Mouse (Mus musculus) stomach, embryonic 15.5 days (tissue): Measurements from ENCODE around the gene Gstp1. TPM values are rescaled to one million over a fixed set of nuclear protein-coding genes. Genes with fewer than 3 reads are reported as not detected.

ENCODE experiments used
- ATAC-seq: fragments of 200-750 bp; cut with Nextera tagmentation; 2 replicates; pipeline ENCODE4 v1.8.0; 2017; ENCODE audit warnings: low read depth, moderate number of reproducible peaks, moderate TSS enrichment; ENCODE audit not compliant: insufficient read depth, low FRiP score
- H3K27ac ChIP-seq: fragments of 300-500 bp; sonication (generic); 2 replicates; pipeline ENCODE4 v1.5.1; 2015; ENCODE audit warnings: mild to moderate bottlenecking, inconsistent platforms
- H3K27me3 ChIP-seq: fragments of 300-500 bp; sonication (generic); replicated peaks from 2 replicates; pipeline ENCODE4 v1.6.1; 2015; ENCODE audit warnings: inconsistent platforms
- H3K36me3 ChIP-seq: fragments of 300-500 bp; sonication (generic); 2 replicates; pipeline ENCODE4 v1.6.1; 2015; ENCODE audit warnings: inconsistent platforms
- H3K4me1 ChIP-seq: fragments of 300-500 bp; sonication (generic); 2 replicates; pipeline ENCODE4 v1.6.1; 2015; ENCODE audit warnings: inconsistent platforms
- H3K4me2 ChIP-seq: fragments of 300-500 bp; sonication (generic); 2 replicates; pipeline ENCODE4 v1.6.1; 2015; ENCODE audit warnings: mild to moderate bottlenecking, inconsistent platforms
- H3K4me3 ChIP-seq: fragments of 300-500 bp; sonication (generic); replicated peaks from 2 replicates; pipeline ENCODE4 v1.5.1; 2015; ENCODE audit warnings: inconsistent platforms
- H3K9ac ChIP-seq: fragments of 300-500 bp; sonication (generic); 2 replicates; pipeline ENCODE4 v1.6.1; 2015; ENCODE audit warnings: inconsistent platforms
- H3K9me3 ChIP-seq: fragments of 300-500 bp; sonication (generic); 2 replicates; pipeline ENCODE4 v1.6.1; 2016; ENCODE audit warnings: inconsistent platforms
- WGBS: fragments of 180-500 bp; shearing (Covaris S2); methylation state at CpG from one replicate; pipeline ENCODE4 v1.1.7; 2015; 5-methylcytosine and 5-hydroxymethylcytosine counted together
- polyA plus RNA-seq: library from polyadenylated mRNA; unstranded; fragments of >200 nt; fragmentation: Nextera tagmentation; extraction: Ambion mirVana; gene quantifications from 2 replicates; pipeline ENCODE4 v1.2.1, GENCODE M21; 2015

Gstp1 gene
- polyA plus RNA-seq, 1 experiment from 2014 or later, result 711 TPM

- no peak overlapping the region for H3K27ac ChIP-seq
- no peaks in the 10 kb centered on the region for H3K36me3 ChIP-seq
- peaks cover 2% of the 10 kb centered on the region; the same call in 1 of the 2 replicates for H3K4me1 ChIP-seq
- H3K9ac ChIP-seq, result no peak overlapping the region
- no peak overlapping the region for H3K4me2 ChIP-seq
- H3K4me3 ChIP-seq, result no peak overlapping the region
- no peak for ATAC-seq
- no peaks in the 10 kb centered on the region for H3K9me3 ChIP-seq
- no peaks in the 10 kb centered on the region for H3K27me3 ChIP-seq
Measured at GRCm38 (mm10) chr19:4027576-4027975, 10.2 kb downstream of the Gstp1 start.

- WGBS, result 62% methylated on average over 7 of the region's 7 CpGs
- Histone ChIP-seq H3K27ac (no peak overlapping the region), H3K4me1 (peaks cover 9% of the 10 kb centered on the region; the same call in 1 of the 2 replicates), H3K9ac (no peak overlapping the region), H3K4me3 (no peak overlapping the region), H3K9me3 (no peaks in the 10 kb centered on the region), H3K27me3 (no peaks in the 10 kb centered on the region), H3K36me3 (no peaks in the 10 kb centered on the region), H3K4me2 (no peak overlapping the region)
- ATAC-seq, result no peak
Measured at GRCm38 (mm10) chr19:4023185-4023584, 14.6 kb downstream of the Gstp1 start.

GRCm38 (mm10) chr19:4018743-4019583, 18.8 kb downstream of the Gstp1 start:
- 29% methylated on average over 18 of the region's 18 CpGs for WGBS
- no peaks in the 10 kb centered on the region for H3K27me3 ChIP-seq
- H3K36me3 ChIP-seq, result no peaks in the 10 kb centered on the region
- H3K4me3 ChIP-seq, result no peak overlapping the region
- peak overlapping the region; percentile 8; the same call in 1 of the 2 replicates for H3K4me2 ChIP-seq
- 0 out of 2 replicates have a peak overlapping the region, but pooled peaks have one; percentile 16 for H3K27ac ChIP-seq
- H3K9me3 ChIP-seq, result no peaks in the 10 kb centered on the region
- peak; percentile 79 for ATAC-seq
- H3K9ac ChIP-seq, result no peak overlapping the region
- H3K4me1 ChIP-seq, result peaks cover 9% of the 10 kb centered on the region; the same call in 1 of the 2 replicates

DNA sequence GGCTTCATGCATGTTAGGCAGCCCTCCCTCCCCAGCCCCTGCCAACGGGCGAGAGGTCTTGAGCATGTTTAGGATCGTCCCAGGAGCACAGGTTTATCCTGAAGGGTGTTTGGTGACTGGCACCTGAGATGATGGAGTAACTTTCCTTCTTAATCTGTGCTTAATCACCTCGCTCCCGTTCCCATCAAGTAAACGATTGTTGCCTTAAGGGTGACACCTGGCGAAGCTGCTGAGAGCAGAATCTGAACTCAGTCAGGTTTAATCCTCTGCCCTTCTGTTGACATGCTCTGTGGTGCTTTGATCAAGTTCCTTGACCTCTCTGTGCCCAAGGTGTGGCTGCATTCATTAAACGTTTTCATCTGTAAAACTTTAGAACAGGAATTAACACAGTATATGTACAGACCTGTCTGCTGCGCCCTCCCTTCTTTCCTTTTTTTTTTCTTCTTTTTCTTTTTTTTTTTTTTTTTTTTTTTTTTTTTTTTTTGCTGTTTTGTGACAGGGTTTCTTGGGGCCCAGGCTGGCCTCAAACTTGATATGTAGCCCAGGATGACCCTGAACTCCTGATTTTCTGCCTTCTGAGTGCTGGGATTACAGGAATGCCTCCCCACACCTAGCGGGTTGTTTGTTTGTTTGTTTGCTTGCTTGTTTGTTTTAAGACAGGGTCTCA, 19.7 kb downstream of the Gstp1 start:
- Histone ChIP-seq H3K9me3 (no peaks in the 10 kb centered on the region), H3K27ac (no peak overlapping the region), H3K4me2 (no peak overlapping the region), H3K36me3 (no peaks in the 10 kb centered on the region), H3K4me1 (peaks cover 10% of the 10 kb centered on the region), H3K4me3 (no peak overlapping the region), H3K27me3 (no peaks in the 10 kb centered on the region), H3K9ac (no peak overlapping the region)
- no peak for ATAC-seq
- WGBS, result 53% methylated on average over 10 of the region's 10 CpGs

GRCm38 (mm10) chr19:4015635-4016034, 22.1 kb downstream of the Gstp1 start:
- Histone ChIP-seq H3K36me3 (peaks cover 4% of the 10 kb centered on the region; the same call in 1 of the 2 replicates), H3K27ac (no peak overlapping the region), H3K27me3 (no peaks in the 10 kb centered on the region), H3K9me3 (no peaks in the 10 kb centered on the region), H3K4me3 (no peak overlapping the region), H3K4me1 (peaks cover 23% of the 10 kb centered on the region), H3K9ac (no peak overlapping the region), H3K4me2 (no peak overlapping the region)
- no peak for ATAC-seq
- 60% methylated on average over 5 of the region's 5 CpGs for WGBS

DNA sequence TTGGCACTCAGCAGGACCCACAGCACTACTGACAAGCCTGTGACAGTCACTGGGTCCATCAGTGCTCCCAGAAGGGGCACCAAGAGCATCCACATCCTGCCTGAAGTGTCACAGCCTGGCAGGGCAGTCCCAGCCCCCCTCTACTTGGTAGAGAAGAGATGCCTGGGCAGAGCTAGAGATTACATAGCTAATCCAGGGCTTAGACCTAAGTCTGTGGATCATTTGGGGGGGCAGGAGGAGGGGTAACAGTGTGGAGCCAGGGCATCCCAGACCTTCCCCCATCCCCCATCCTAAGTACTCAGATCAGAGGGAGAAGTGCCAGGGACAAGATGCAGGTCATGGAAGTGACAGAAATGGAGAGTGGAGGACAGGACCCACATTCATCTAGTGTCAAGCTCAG, 23.0 kb downstream of the Gstp1 start:
- no peak for ATAC-seq
- H3K9me3 ChIP-seq, result no peaks in the 10 kb centered on the region

GRCm38 (mm10) chr19:4013066-4013465, 24.7 kb downstream of the Gstp1 start:
- H3K4me2 ChIP-seq, result peak overlapping the region; percentile 71
- H3K36me3 ChIP-seq, result peaks cover 15% of the 10 kb centered on the region; the same call in 1 of the 2 replicates
- H3K27ac ChIP-seq, result peak overlapping the region; percentile 54; the same call in 1 of the 2 replicates
- H3K4me1 ChIP-seq, result peaks cover 14% of the 10 kb centered on the region
- H3K27me3 ChIP-seq, result no peaks in the 10 kb centered on the region
- no peaks in the 10 kb centered on the region for H3K9me3 ChIP-seq
- peak overlapping the region; percentile 94 for H3K4me3 ChIP-seq
- 15% methylated on average over 9 of the region's 9 CpGs for WGBS
- H3K9ac ChIP-seq, result no peak overlapping the region
- peak; percentile 12 for ATAC-seq

More for the DNA sequence above, 23.0 kb downstream of the Gstp1 start:
- H3K36me3 ChIP-seq, result peaks cover 4% of the 10 kb centered on the region; the same call in 1 of the 2 replicates
- no peaks in the 10 kb centered on the region for H3K27me3 ChIP-seq
- no peak overlapping the region for H3K4me3 ChIP-seq
- H3K4me2 ChIP-seq, result no peak overlapping the region
- H3K9ac ChIP-seq, result no peak overlapping the region
- H3K4me1 ChIP-seq, result peaks cover 23% of the 10 kb centered on the region
- no peak overlapping the region for H3K27ac ChIP-seq

DNA sequence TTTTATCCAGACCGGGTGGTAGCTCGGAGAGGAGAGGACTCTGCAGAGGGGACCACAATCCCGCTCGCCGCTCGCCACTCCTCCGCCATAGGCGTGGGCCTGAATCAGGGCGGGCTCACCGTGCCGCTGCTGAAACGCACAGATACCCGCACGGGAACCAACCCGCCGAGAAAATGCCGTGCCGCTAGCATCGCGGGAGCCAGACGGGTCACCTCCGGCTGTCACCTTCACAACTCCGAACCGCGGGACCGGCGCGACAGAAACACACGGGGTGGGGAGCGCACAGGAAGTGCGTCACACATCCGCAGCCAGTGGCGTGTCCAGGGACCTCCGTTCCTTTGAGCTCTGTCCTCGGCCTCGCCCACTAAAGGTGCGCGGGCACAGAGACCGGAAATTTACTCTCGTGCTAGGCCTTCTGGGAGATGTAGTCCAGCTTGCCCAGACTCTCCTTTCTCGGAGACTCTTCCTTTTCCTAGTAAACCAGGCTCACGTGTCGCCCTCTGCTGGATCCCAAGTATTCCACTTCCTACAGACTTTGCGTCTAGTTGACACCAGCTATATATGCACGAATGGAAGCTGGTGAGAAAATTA, 25.3 kb downstream of the Gstp1 start, which contains the start of gene Ndufv1:
Gene Ndufv1 (minus strand): TSS at position 375 of the 591 bp plus-strand sequence.
- Histone ChIP-seq H3K36me3 (peaks cover 20% of the 10 kb centered on the region), H3K9me3 (no peaks in the 10 kb centered on the region), H3K27me3 (no peaks in the 10 kb centered on the region), H3K27ac (peak within 1 kb of the TSS; percentile 68), H3K4me2 (peak within 1 kb of the TSS; percentile 71), H3K9ac (peak within 1 kb of the TSS; percentile 82), H3K4me1 (peaks cover 14% of the 10 kb centered on the region), H3K4me3 (peak within 1 kb of the TSS; percentile 94)
- ATAC-seq, result peak; percentile 99
- WGBS, result under 1% methylated on average over 45 of the region's 45 CpGs

DNA sequence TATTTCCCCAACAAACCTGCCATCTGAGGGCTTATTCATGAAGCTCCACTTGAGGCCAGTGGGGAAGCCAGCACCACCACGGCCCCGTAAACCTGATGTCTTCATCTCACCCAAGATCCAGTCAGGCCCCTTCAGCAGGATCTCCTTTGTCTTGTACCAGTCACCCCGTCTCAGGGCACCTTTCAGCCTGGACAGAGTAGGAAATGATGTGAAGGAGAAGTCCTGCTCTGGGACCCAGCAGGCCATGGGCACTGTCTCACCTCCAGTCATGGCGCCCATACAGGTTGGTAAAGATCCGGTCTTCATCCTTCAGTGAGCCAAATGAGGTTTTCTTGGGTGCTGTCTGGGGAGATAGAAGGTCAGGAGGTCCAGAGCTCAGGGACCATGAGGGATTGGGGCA, 26.7 kb downstream of the Gstp1 start:
- Histone ChIP-seq H3K4me1 (peaks cover 14% of the 10 kb centered on the region), H3K9me3 (no peaks in the 10 kb centered on the region), H3K4me2 (no peak overlapping the region), H3K27ac (no peak overlapping the region), H3K4me3 (no peak overlapping the region), H3K36me3 (peaks cover 31% of the 10 kb centered on the region), H3K27me3 (no peaks in the 10 kb centered on the region), H3K9ac (no peak overlapping the region)
- no peak for ATAC-seq
- WGBS, result 91% methylated on average over 5 of the region's 5 CpGs

DNA sequence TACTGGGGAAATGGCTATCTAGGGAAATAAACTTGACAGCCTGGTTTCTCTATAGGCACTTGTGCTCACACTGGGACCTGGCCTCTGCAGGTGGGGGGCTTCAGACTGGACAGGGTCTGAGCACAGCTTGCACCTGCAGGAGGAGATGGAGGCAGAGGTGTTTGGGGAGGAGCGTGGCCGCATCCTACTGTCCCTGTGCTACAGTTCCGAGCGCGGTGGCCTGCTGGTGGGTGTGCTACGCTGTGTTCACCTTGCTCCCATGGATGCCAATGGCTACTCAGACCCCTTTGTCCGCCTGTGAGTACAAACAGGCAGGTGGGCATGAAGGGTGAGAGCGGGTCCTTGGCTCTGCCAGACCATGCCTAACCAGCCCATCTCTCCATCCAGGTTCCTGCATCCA, 31.8 kb downstream of the Gstp1 start:
- Histone ChIP-seq H3K4me2 (no peak overlapping the region), H3K27me3 (no peaks in the 10 kb centered on the region), H3K36me3 (peaks cover 29% of the 10 kb centered on the region), H3K4me3 (no peak overlapping the region), H3K9ac (no peak overlapping the region), H3K27ac (no peak overlapping the region), H3K4me1 (peaks cover 12% of the 10 kb centered on the region), H3K9me3 (no peaks in the 10 kb centered on the region)
- ATAC-seq, result no peak
- WGBS, result 90% methylated on average over 8 of the region's 8 CpGs

- Histone ChIP-seq H3K9ac (no peak overlapping the region), H3K4me1 (peaks cover 12% of the 10 kb centered on the region), H3K4me3 (no peak overlapping the region), H3K27ac (no peak overlapping the region), H3K9me3 (no peaks in the 10 kb centered on the region), H3K4me2 (no peak overlapping the region), H3K27me3 (no peaks in the 10 kb centered on the region), H3K36me3 (peaks cover 27% of the 10 kb centered on the region)
- no peak for ATAC-seq
- 87% methylated on average over 9 of the region's 9 CpGs for WGBS
Measured at GRCm38 (mm10) chr19:4005091-4005490, 32.7 kb downstream of the Gstp1 start.

DNA sequence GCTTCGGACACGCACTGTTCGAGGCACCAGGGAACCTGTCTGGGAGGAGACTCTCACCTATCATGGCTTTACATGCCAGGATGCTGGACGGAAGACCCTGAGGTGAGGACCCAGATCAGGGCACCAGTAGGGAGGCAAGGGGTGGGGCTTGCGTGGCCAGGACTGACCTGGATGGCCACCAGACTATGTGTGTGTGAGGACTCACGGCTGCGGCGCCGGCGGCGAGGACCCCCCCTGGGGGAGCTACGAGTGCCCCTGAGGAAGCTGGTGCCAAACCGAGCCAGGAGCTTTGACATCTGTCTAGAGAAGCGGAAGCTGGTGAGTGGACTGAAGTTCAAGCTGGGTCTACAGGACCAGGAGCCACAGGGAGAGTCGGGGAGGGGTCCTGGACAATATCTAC, 33.5 kb downstream of the Gstp1 start:
- no peak overlapping the region for H3K4me3 ChIP-seq
- no peak overlapping the region for H3K27ac ChIP-seq
- H3K36me3 ChIP-seq, result peaks cover 27% of the 10 kb centered on the region
- H3K4me2 ChIP-seq, result no peak overlapping the region
- H3K9me3 ChIP-seq, result no peaks in the 10 kb centered on the region
- peaks cover 17% of the 10 kb centered on the region for H3K4me1 ChIP-seq
- H3K9ac ChIP-seq, result no peak overlapping the region
- H3K27me3 ChIP-seq, result no peaks in the 10 kb centered on the region
- WGBS, result 81% methylated on average over 15 of the region's 15 CpGs
- ATAC-seq, result no peak
